ENCODE assay signal across 11 mouse cellular contexts in the genomic region with DNA sequence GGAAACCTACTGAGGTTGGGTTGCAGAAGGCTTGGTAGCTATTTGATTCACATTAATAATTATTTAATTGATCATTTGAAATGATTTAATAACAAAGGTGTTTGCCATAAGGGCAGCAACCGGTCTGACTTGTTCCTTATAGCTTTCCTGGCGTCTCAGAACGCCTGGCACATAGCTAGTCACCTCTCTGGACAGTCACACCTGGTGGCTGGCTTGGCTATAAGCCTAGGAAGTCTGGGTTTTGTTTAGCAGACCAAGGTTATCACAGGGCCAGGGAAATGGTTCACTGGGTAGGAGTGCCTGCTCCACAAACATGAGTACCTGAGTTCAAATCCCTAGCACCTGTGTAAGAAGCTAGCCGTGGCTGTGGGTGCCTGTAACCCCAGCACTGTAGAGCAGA. TPM values are rescaled to one million over a fixed set of nuclear protein-coding genes. Genes with fewer than 3 reads are reported as not detected.
DNase-seq lines count a peak whose midpoint lies in the region.
"Had no signal": no experiment of that assay in that cellular context is flagged by ENCODE, and none has a peak within 500 bp of the region (broad histone marks: within the 10 kb centered on the region; RNA-seq: fewer than 3 reads in every experiment).

No protein-coding gene starts in this region.

- DNase-seq in urinary bladder, adult 2 months (ENCODE audit: low spot score): peak; percentile 27
- no peak for DNase-seq in urinary bladder, postnatal 10 days (ENCODE audit: low spot score)
- peak; percentile 71 to 83 for DNase-seq in lung, adult 18-20 months
- DNase-seq in lung, postnatal 36 days: peak; percentile 79
- no peak for DNase-seq in spleen, postnatal 14 days (ENCODE audit: low spot score in 2 of 2)
- DNase-seq in testis, postnatal 14 days (ENCODE audit: low spot score): no peak
- no peak for DNase-seq in left cerebral cortex, postnatal 36 days (ENCODE audit: low spot score in 2 of 2)
- DNase-seq: adrenal gland, adult 2 months; cerebellum, adult 8-10 months; thymus, postnatal 14 days had no signal

- intact Hi-C loops in left cerebral cortex, postnatal 36 days (cut with DNase I): loop anchor here (5.0 kb wide), 2 partner anchors 46 to 151 kb away; a partner anchor contains a TSS

RNA-seq across cellular contexts. Expression of a gene that starts 2.3 kb away (rescaled TPM):
- 1.4 and 2.3 TPM in 2 replicates for polyA plus RNA-seq in urinary bladder, adult 2 months (2012; rRNA removed)
- total RNA-seq in left cerebral cortex, postnatal 36 days (2021): 10 to 100 TPM; 61.1 to 63.1 TPM
- total RNA-seq: MEL had no signal

Comparison
In these comparisons a context has a peak if more than half of its experiments do, and no peak if none do; other contexts are left out.
1. DNase-seq: peak in urinary bladder, adult 2 months (single experiment), lung, adult 18-20 months (2 of 2) and lung, postnatal 36 days (single experiment); none in urinary bladder, postnatal 10 days (single experiment), spleen, postnatal 14 days (0 of 2), testis, postnatal 14 days (single experiment) and left cerebral cortex, postnatal 36 days (0 of 2).